Mouse (Mus musculus) neural tube, embryonic 15.5 days (tissue): ENCODE measurements around the gene Dhx58. TPM values are rescaled to one million over a fixed set of nuclear protein-coding genes. Genes with fewer than 3 reads are reported as not detected.
"Not testable (repeated sequence)": the region's sequence is repeated elsewhere in the genome, so short reads cannot be mapped to it uniquely, and the experiment has no call there.

Experiments used
- ATAC-seq: fragments of 200-750 bp; cut with Nextera tagmentation; 2 replicates; pipeline ENCODE4 v1.8.0; 2017; ENCODE audit warnings: mild to moderate bottlenecking, moderate TSS enrichment, moderate library complexity; ENCODE audit not compliant: low FRiP score
- H3K27ac ChIP-seq: fragments of 300-500 bp; sonication (generic); replicated peaks from 2 replicates; pipeline ENCODE4 v1.5.1; 2015; ENCODE audit warnings: mild to moderate bottlenecking, inconsistent platforms
- H3K27me3 ChIP-seq: fragments of 300-500 bp; sonication (generic); replicated peaks from 2 replicates; pipeline ENCODE4 v1.6.1; 2015; ENCODE audit warnings: inconsistent platforms
- H3K36me3 ChIP-seq: fragments of 300-500 bp; sonication (generic); 2 replicates; pipeline ENCODE4 v1.6.1; 2015; ENCODE audit warnings: inconsistent platforms
- H3K4me1 ChIP-seq: fragments of 300-500 bp; sonication (generic); 2 replicates; pipeline ENCODE4 v1.6.1; 2015; ENCODE audit warnings: inconsistent platforms
- H3K4me2 ChIP-seq: fragments of 300-500 bp; sonication (generic); 2 replicates; pipeline ENCODE4 v1.6.1; 2015; ENCODE audit warnings: inconsistent platforms, mild to moderate bottlenecking, moderate library complexity
- H3K4me3 ChIP-seq: fragments of 300-500 bp; sonication (generic); replicated peaks from 2 replicates; pipeline ENCODE4 v1.5.1; 2015; ENCODE audit warnings: mild to moderate bottlenecking, inconsistent platforms
- H3K9ac ChIP-seq: fragments of 300-500 bp; sonication (generic); replicated peaks from 2 replicates; pipeline ENCODE4 v1.6.1; 2015; ENCODE audit warnings: mild to moderate bottlenecking, inconsistent platforms
- H3K9me3 ChIP-seq: fragments of 300-500 bp; sonication (generic); replicated peaks from 2 replicates; pipeline ENCODE4 v1.6.1; 2016; ENCODE audit warnings: inconsistent platforms
- WGBS: fragments of 180-500 bp; shearing (Covaris S2); methylation state at CpG from one replicate; pipeline ENCODE4 v1.1.7; 2015; ENCODE audit warnings: mixed read lengths; 5-methylcytosine and 5-hydroxymethylcytosine counted together
- polyA plus RNA-seq: library from polyadenylated mRNA; unstranded; fragments of >200 nt; fragmentation: Nextera tagmentation; extraction: Ambion mirVana; gene quantifications from 2 replicates; pipeline ENCODE4 v1.2.1, GENCODE M21; 2015

The Dhx58 gene
- polyA plus RNA-seq, 1 experiment from 2014 or later = 2.7 TPM

GRCm38 (mm10) chr11:100671049-100671448 is 33.0 kb downstream of the Dhx58 start:
- Histone ChIP-seq H3K27me3 (peaks cover 9% of the 10 kb centered on the region), H3K4me2 (no peak overlapping the region), H3K9ac (no peak overlapping the region), H3K27ac (no peak overlapping the region), H3K4me1 (peaks cover 8% of the 10 kb centered on the region), H3K4me3 (no peak overlapping the region), H3K36me3 (no peaks in the 10 kb centered on the region), H3K9me3 (no peaks in the 10 kb centered on the region)
- WGBS = 82% methylated on average over 1 of the region's 1 CpGs
- ATAC-seq = no peak

DNA sequence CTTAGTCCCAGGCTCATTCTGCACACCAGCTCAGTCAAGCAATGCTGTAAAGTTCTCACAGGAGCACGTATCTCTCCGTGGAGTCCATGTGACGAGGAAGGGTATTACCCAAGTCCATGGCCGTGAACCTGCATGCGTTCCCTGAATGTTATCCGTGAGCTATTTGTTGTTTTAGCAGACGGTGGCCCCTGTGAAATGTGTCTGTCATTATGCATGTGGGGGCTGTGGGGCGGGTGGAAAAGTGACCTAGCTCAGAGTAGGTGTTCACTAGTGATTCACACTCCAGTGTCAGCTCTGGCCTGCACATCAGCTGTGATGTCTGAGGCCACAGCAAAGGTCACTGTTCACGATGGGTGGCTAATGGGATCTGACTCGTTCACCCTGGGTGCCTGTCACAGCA is 44.3 kb downstream of the Dhx58 start:
- 81% methylated on average over 10 of the region's 10 CpGs for WGBS
- no peak overlapping the region for H3K4me3 ChIP-seq
- no peak overlapping the region for H3K4me2 ChIP-seq
- no peak for ATAC-seq
- H3K9me3 ChIP-seq = no peaks in the 10 kb centered on the region
- H3K36me3 ChIP-seq = no peaks in the 10 kb centered on the region
- H3K27me3 ChIP-seq = 0 out of 2 replicates have a peak, but pooled peaks cover 3% of the 10 kb centered on the region
- no peak overlapping the region for H3K27ac ChIP-seq
- peaks cover 8% of the 10 kb centered on the region for H3K4me1 ChIP-seq
- H3K9ac ChIP-seq = no peak overlapping the region

- Histone ChIP-seq H3K4me1 (peaks cover 8% of the 10 kb centered on the region), H3K4me2 (no peak overlapping the region), H3K9ac (no peak overlapping the region)
Measured at GRCm38 (mm10) chr11:100656458-100656857, 47.6 kb downstream of the Dhx58 start.

DNA sequence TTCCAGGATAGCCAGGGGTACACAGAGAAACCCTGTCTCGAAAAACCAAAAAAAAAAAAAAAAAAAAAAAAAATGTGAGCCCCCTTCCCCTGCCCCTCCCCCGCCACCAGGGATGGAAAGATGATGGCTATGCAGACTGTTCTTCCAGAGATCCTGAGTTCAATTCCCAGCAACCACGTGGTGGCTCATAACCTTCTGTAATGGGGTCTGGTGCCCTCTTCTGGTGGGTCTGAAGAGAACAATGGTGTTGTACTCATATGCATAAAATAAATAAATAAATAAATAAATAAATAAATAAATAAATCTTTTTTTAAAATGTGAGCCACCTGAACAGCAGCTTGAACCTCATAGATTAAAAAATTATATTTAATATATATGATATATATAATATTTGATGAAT is 48.5 kb downstream of the Dhx58 start:
- not testable (repeated sequence) for H3K27ac ChIP-seq, H3K9me3 ChIP-seq, H3K9ac ChIP-seq, H3K4me2 ChIP-seq, H3K4me3 ChIP-seq, H3K36me3 ChIP-seq, ATAC-seq, H3K4me1 ChIP-seq
- H3K27me3 ChIP-seq = peaks cover 17% of the 10 kb centered on the region
- WGBS = 71% methylated on average over 3 of the region's 3 CpGs

More at GRCm38 (mm10) chr11:100656458-100656857, 47.6 kb downstream of the Dhx58 start:
- Histone ChIP-seq H3K4me3 (no peak overlapping the region), H3K27ac (no peak overlapping the region), H3K9me3 (no peaks in the 10 kb centered on the region), H3K36me3 (no peaks in the 10 kb centered on the region), H3K27me3 (peaks cover 10% of the 10 kb centered on the region)
- ATAC-seq = no peak
- 12% methylated on average over 6 of the region's 6 CpGs for WGBS

- Histone ChIP-seq H3K4me2 (no peak overlapping the region), H3K4me3 (no peak overlapping the region), H3K27ac (no peak overlapping the region), H3K9me3 (no peaks in the 10 kb centered on the region), H3K36me3 (no peaks in the 10 kb centered on the region), H3K9ac (no peak overlapping the region), H3K4me1 (peaks cover 8% of the 10 kb centered on the region), H3K27me3 (peaks cover 33% of the 10 kb centered on the region)
- 45% methylated on average over 3 of the region's 3 CpGs for WGBS
- no peak for ATAC-seq
Measured at GRCm38 (mm10) chr11:100651748-100652147, 52.3 kb downstream of the Dhx58 start.

GRCm38 (mm10) chr11:100651205-100651604 is 52.9 kb downstream of the Dhx58 start:
- Histone ChIP-seq H3K9ac (no peak overlapping the region), H3K4me1 (peaks cover 2% of the 10 kb centered on the region; the same call in 1 of the 2 replicates), H3K9me3 (no peaks in the 10 kb centered on the region), H3K27me3 (peaks cover 33% of the 10 kb centered on the region), H3K27ac (no peak overlapping the region), H3K4me3 (no peak overlapping the region), H3K36me3 (no peaks in the 10 kb centered on the region), H3K4me2 (no peak overlapping the region)
- 28% methylated on average over 8 of the region's 8 CpGs for WGBS
- no peak for ATAC-seq

- no peak overlapping the region for H3K9ac ChIP-seq
- ATAC-seq = no peak
- H3K4me1 ChIP-seq = peaks cover 12% of the 10 kb centered on the region
- WGBS = 87% methylated on average over 8 of the region's 8 CpGs
- H3K9me3 ChIP-seq = no peaks in the 10 kb centered on the region
- no peaks in the 10 kb centered on the region for H3K36me3 ChIP-seq
- H3K4me2 ChIP-seq = no peak overlapping the region
- H3K27ac ChIP-seq = no peak overlapping the region
- peaks cover 33% of the 10 kb centered on the region for H3K27me3 ChIP-seq
- no peak overlapping the region for H3K4me3 ChIP-seq
Measured at GRCm38 (mm10) chr11:100648405-100648804, 55.7 kb downstream of the Dhx58 start.

DNA sequence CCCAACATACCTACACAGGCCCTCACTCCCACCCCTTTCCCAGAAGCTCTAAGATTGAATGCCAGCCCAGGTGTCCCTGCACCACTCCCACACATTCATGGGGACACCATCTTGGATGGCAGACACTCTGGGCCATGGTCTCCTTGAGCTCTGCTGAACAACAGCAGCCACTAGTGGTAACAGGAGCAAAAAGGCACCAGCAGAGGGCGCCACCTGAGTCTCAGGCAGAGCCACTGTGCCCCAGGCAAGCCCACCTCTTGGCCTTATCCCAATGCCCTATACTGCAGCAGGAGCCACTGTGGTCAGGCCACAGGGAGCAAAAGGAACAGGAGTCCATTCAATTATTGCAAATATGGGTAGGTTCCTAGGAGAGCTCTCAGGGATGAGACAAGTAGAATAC is 57.8 kb downstream of the Dhx58 start:
- no peaks in the 10 kb centered on the region for H3K36me3 ChIP-seq
- no peak overlapping the region for H3K4me2 ChIP-seq
- WGBS = 7% methylated on average over 1 of the region's 1 CpGs
- no peak overlapping the region for H3K4me3 ChIP-seq
- peaks cover 14% of the 10 kb centered on the region for H3K4me1 ChIP-seq
- H3K27ac ChIP-seq = no peak overlapping the region
- H3K27me3 ChIP-seq = peaks cover 26% of the 10 kb centered on the region
- no peak overlapping the region for H3K9ac ChIP-seq
- ATAC-seq = no peak
- H3K9me3 ChIP-seq = no peaks in the 10 kb centered on the region

Other genes with a start within 250 kb of the Dhx58 start
- 9.1 and 10.1 TPM in 2 replicates for gene Klhl11, start 231.5 kb downstream of the Dhx58 start, polyA plus RNA-seq
- 213 and 218 TPM in 2 replicates for gene Acly, start 176.3 kb downstream of the Dhx58 start, polyA plus RNA-seq
- 1.2 and 2.1 TPM in 2 replicates for gene Ttc25, start 158.7 kb downstream of the Dhx58 start, polyA plus RNA-seq
- 62.0 and 74.6 TPM in 2 replicates for gene Cnp, start 129.4 kb downstream of the Dhx58 start, polyA plus RNA-seq
- gene Nkiras2, start 85.0 kb downstream of the Dhx58 start, polyA plus RNA-seq = 90.1 and 96.3 TPM in 2 replicates
- 287 and 298 TPM in 2 replicates for gene Dnajc7, start 84.1 kb downstream of the Dhx58 start, polyA plus RNA-seq
- gene Zfp385c, start 11.8 kb downstream of the Dhx58 start, polyA plus RNA-seq = 0.77 TPM in 2 replicates
- gene Kat2a, start 8.2 kb upstream of the Dhx58 start, polyA plus RNA-seq = 64.4 and 67.2 TPM in 2 replicates
- gene Hspb9, start 9.6 kb upstream of the Dhx58 start, polyA plus RNA-seq = 0.43 TPM in 1 of 2 replicates, not detected in the other
- gene Rab5c, start 33.9 kb upstream of the Dhx58 start, polyA plus RNA-seq = 41.8 and 49.8 TPM in 2 replicates
- gene Kcnh4, start 55.7 kb upstream of the Dhx58 start, polyA plus RNA-seq = 6.0 and 9.0 TPM in 2 replicates
- 0.33 and 0.75 TPM in 2 replicates for gene Hcrt, start 58.7 kb upstream of the Dhx58 start, polyA plus RNA-seq
- gene Ghdc, start 66.7 kb upstream of the Dhx58 start, polyA plus RNA-seq = 8.5 and 9.9 TPM in 2 replicates
- 18.5 and 25.5 TPM in 2 replicates for gene Stat5b, start 146.5 kb upstream of the Dhx58 start, polyA plus RNA-seq
- 2.1 and 10.1 TPM in 2 replicates for gene Stat5a, start 155.1 kb upstream of the Dhx58 start, polyA plus RNA-seq
- gene Stat3, start 235.3 kb upstream of the Dhx58 start, polyA plus RNA-seq = 57.9 and 66.9 TPM in 2 replicates